Mouse (Mus musculus) myocyte (in vitro differentiated cells): ENCODE measurements around the gene Kcnc4. TPM values are rescaled to one million over a fixed set of nuclear protein-coding genes. Genes with fewer than 3 reads are reported as not detected.

Experiments
- H3K27me3 ChIP-seq: one replicate; pipeline ENCODE4 v1.6.1; 2011; ENCODE audit not compliant: control insufficient read depth, insufficient read depth, insufficient read length
- H3K36me3 ChIP-seq: one replicate; pipeline ENCODE4 v1.6.1; 2011; ENCODE audit not compliant: control insufficient read depth, insufficient read depth
- H3K4me2 ChIP-seq: one replicate; pipeline ENCODE4 v1.6.1; 2011; ENCODE audit warnings: low read depth, control low read depth
- H3K4me3 ChIP-seq: one replicate; pipeline ENCODE4 v1.5.1; 2011; ENCODE audit warnings: mild to moderate bottlenecking, control low read depth, moderate library complexity
- H3K79me2 ChIP-seq: one replicate; pipeline ENCODE4 v1.6.1; 2011; ENCODE audit not compliant: control insufficient read depth, insufficient read depth
- H3ac ChIP-seq: one replicate; pipeline ENCODE4 v1.6.1; 2011; ENCODE audit not compliant: control insufficient read depth, insufficient read length
- CEBPB ChIP-seq: IDR thresholded peaks from 2 replicates; pipeline ENCODE4 v1.6.1; 2011; ENCODE audit warnings: mild to moderate bottlenecking, moderate library complexity; ENCODE audit not compliant: poor library complexity, insufficient read depth, severe bottlenecking
- E2F4 ChIP-seq: IDR thresholded peaks from one replicate; pipeline ENCODE4 v1.6.1; 2011; ENCODE audit warnings: mild to moderate bottlenecking, control low read depth, moderate library complexity; ENCODE audit not compliant: insufficient read depth
- MAX ChIP-seq: IDR thresholded peaks from one replicate; pipeline ENCODE4 v1.6.1; 2011; ENCODE audit warnings: low read depth, mild to moderate bottlenecking, control low read depth
- MYOD1 ChIP-seq, 3 experiments: IDR thresholded peaks; one replicate each; pipeline ENCODE4 v1.6.1; 2011; ENCODE audit warnings: control low read depth in 2 of 3, low read depth in 2 of 3, mild to moderate bottlenecking in 2 of 3, moderate library complexity in 1 of 3; ENCODE audit not compliant: insufficient read length in 2 of 3, control insufficient read depth in 1 of 3
- MYOG ChIP-seq, 3 experiments: IDR thresholded peaks; one replicate each; pipeline ENCODE4 v1.6.1; 2011; ENCODE audit warnings: control low read depth in 2 of 3, low read depth in 2 of 3, mild to moderate bottlenecking in 2 of 3; ENCODE audit not compliant: insufficient read length in 2 of 3, control insufficient read depth in 1 of 3, insufficient read depth in 1 of 3
- POLR2A ChIP-seq: IDR thresholded peaks from one replicate; pipeline ENCODE4 v1.6.1; 2011; ENCODE audit warnings: low read depth, mild to moderate bottlenecking, control low read depth, moderate library complexity; ENCODE audit not compliant: insufficient read length
- POLR2AphosphoS2 ChIP-seq: IDR thresholded peaks from one replicate; pipeline ENCODE4 v1.6.1; 2011; ENCODE audit warnings: low read depth, control low read depth; ENCODE audit not compliant: insufficient read length
- REST ChIP-seq: IDR thresholded peaks from one replicate; pipeline ENCODE4 v1.6.1; 2011; ENCODE audit warnings: mild to moderate bottlenecking, control low read depth, moderate library complexity; ENCODE audit not compliant: insufficient read depth, insufficient read length
- SRF ChIP-seq: IDR thresholded peaks from one replicate; pipeline ENCODE4 v1.6.1; 2011; ENCODE audit warnings: low read depth; ENCODE audit not compliant: control insufficient read depth, insufficient read length
- TCF12 ChIP-seq: IDR thresholded peaks from one replicate; pipeline ENCODE4 v1.6.1; 2011; ENCODE audit warnings: mild to moderate bottlenecking, control low read depth; ENCODE audit not compliant: poor library complexity, insufficient read depth, severe bottlenecking
- TCF3 ChIP-seq: IDR thresholded peaks from one replicate; pipeline ENCODE4 v1.6.1; 2011; ENCODE audit warnings: low read depth, control low read depth; ENCODE audit not compliant: insufficient read length
- USF1 ChIP-seq: IDR thresholded peaks from one replicate; pipeline ENCODE4 v1.6.1; 2011; ENCODE audit warnings: low read depth, mild to moderate bottlenecking, control low read depth, moderate library complexity
- polyA plus RNA-seq: library from polyadenylated mRNA; unstranded; fragments of >200 nt; fragmentation: generic; extraction: Trizol; gene quantifications from one replicate; pipeline ENCODE4 v1.2.1, GENCODE M21; 2012; ENCODE audit warnings: missing spikeins

Gene Kcnc4
- polyA plus RNA-seq, 1 experiment, result not detected

DNA sequence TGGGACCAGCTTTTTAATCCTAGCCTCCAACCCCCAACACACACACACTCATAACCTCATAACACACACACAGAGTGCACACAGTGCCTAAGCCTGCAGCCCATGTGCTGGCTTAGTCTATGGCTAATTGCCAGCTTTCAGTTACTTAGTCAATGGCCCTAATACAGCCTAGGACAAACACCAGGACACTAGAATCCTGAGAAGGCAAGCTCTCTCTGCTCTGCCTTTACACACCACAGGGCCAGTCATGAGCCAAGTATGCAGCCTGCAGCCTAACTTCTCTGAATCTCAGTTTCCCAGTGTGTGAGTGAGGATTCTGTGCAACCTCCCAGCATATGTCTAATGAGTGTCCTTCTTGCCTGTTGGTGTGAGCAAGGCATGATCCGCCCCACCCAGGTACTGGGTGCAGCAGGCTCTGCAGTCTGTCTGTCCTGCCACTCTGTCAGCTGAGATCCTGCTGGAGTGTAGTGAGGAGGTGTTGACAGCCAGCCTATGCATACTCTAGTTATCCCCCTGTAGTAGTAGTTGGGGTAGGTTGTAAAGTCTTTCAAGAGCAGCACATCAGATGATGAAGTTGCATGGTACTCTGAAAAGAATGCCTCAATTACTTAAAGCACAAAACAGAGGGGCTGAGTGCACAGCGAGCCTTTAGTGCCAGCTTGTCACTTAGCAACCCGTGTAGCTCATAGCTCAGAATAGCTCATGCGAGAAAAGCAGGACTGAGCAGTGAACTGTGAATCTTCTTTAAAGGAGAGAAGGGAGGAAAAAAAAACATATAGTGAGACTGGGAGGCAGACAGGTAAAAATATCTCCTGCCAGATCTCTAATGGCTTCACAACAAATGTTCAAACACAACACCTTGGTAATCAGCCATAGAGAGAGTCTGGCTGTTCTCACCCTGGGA lies 46.4 kb upstream of the Kcnc4 start:
- Histone ChIP-seq H3ac (no peak overlapping the region), H3K36me3 (no peaks in the 10 kb centered on the region), H3K4me2 (no peak overlapping the region), H3K27me3 (no peaks in the 10 kb centered on the region), H3K4me3 (no peak overlapping the region), H3K79me2 (no peaks in the 10 kb centered on the region)
- TF ChIP-seq MYOG (IDR thresholded peaks at IDR 0.05; ENCODE audit: control insufficient read depth in 1 of 3, insufficient read depth in 1 of 3, insufficient read length in 2 of 3, low read depth in 2 of 3) (no peak), SRF (no peak), MAX (no peak), REST (no peak)

DNA sequence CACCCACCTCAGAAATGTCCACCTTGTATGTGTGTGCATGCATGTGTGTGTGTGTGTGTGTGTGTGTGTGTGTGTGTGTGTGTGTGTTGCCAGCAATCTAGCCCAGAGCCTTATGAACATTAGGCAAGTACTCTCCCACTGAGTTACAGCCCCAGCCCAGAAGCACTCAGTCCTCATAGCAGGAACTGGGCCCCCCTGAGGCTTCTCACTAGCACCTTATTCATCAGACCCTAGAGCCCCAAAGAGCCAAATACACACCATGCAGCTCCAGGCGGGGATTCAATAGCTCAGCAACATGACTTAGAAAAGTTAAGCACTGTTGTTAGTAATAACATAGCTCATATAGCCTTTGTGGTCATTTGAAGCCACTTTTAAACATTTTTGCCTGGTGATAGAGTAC lies 45.2 kb upstream of the Kcnc4 start:
- no peak overlapping the region for H3K4me2 ChIP-seq
- no peaks in the 10 kb centered on the region for H3K27me3 ChIP-seq
- no peak for TF ChIP-seq MAX
- no peak for TF ChIP-seq POLR2AphosphoS2
- no peak for TF ChIP-seq TCF3
- TF ChIP-seq REST, result no peak
- TF ChIP-seq TCF12, result no peak
- TF ChIP-seq SRF, result no peak
- no peak overlapping the region for H3K4me3 ChIP-seq
- H3K36me3 ChIP-seq, result no peaks in the 10 kb centered on the region
- H3ac ChIP-seq, result no peak overlapping the region
- H3K79me2 ChIP-seq, result no peaks in the 10 kb centered on the region

DNA sequence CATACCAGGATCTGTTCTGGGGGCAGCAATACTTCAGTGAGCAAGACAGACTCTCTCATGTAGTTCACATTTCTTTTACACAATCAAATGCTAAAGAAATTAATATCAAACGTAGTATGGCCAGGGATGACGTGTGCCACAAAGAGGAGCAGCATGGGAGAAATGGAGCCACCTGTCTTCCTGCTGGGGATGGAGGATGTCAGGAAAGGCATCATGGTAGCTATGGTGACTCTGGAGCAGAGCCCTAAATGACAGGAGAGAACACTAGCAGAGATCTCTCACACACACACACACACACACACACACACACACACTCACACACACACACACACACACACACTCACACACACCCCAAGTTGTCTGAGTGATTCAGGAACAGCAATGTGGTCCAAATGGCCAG lies 44.4 kb upstream of the Kcnc4 start:
- Histone ChIP-seq H3K4me3 (no peak overlapping the region), H3K79me2 (no peaks in the 10 kb centered on the region), H3K4me2 (no peak overlapping the region), H3ac (no peak overlapping the region), H3K27me3 (no peaks in the 10 kb centered on the region), H3K36me3 (no peaks in the 10 kb centered on the region)
- TF ChIP-seq MAX (no peak), MYOG (IDR thresholded peaks at IDR 0.05; ENCODE audit: control insufficient read depth in 1 of 3, insufficient read depth in 1 of 3, insufficient read length in 2 of 3, low read depth in 2 of 3) (no peak), POLR2A (no peak), TCF3 (no peak)

DNA sequence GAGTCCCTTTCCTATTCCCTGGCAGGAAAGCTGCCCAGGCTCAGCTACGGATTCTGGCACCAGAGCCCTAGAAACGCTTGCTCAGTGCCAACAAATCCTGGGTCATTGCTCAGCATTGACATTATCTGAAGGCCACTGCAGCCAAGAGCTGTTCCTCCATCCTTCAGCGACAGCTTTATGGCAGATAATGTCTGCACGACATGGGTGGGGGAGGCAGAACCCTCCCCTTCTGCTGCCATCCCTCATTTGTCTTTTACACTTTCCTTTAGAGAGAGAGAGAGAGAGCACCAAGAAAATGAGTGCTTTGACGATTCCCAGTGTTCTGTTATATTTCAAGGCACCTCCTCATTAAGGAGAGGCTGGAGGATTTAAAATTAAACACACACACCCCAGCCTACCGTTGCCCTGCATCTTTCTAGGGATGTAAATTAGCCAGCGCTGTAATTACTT lies 42.4 kb upstream of the Kcnc4 start:
- H3ac ChIP-seq, result no peak overlapping the region
- H3K4me3 ChIP-seq, result no peak overlapping the region
- H3K4me2 ChIP-seq, result no peak overlapping the region
- no peak for TF ChIP-seq MYOG (IDR thresholded peaks at IDR 0.05; ENCODE audit: control insufficient read depth in 1 of 3, insufficient read depth in 1 of 3, insufficient read length in 2 of 3, low read depth in 2 of 3)
- no peak for TF ChIP-seq MYOD1 (IDR thresholded peaks at IDR 0.05; ENCODE audit: control insufficient read depth in 1 of 3, insufficient read length in 2 of 3, low read depth in 2 of 3)
- TF ChIP-seq POLR2A, result no peak
- TF ChIP-seq MAX, result no peak
- TF ChIP-seq CEBPB, result no peak
- TF ChIP-seq REST, result no peak
- no peak for TF ChIP-seq SRF
- no peak for TF ChIP-seq E2F4
- no peak for TF ChIP-seq TCF12
- no peak for TF ChIP-seq POLR2AphosphoS2
- TF ChIP-seq USF1, result no peak
- H3K79me2 ChIP-seq, result no peaks in the 10 kb centered on the region
- H3K36me3 ChIP-seq, result no peaks in the 10 kb centered on the region
- peaks cover 3% of the 10 kb centered on the region for H3K27me3 ChIP-seq

DNA sequence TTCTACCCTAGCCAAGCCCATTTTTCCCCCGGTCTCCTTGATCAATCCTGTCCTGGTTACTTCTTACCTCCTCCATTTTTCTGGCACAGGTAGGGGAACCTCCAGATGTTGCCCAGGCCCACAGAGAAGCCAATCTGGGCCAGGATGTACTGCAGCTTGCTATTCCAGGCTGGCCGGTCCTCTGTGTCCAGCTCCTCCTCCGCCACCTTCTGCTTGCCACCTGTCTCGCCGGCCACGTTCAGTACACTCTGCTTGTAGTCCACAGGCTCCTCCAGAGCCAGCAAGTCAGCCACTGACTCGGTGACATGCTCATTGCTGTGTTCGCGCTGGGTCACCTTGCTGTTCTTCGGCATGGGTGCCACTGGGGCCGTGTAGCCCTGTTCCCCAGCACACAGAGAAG lies 40.9 kb upstream of the Kcnc4 start:
- no peak overlapping the region for H3K4me3 ChIP-seq
- TF ChIP-seq POLR2A (no peak), MAX (no peak), TCF3 (no peak), REST (no peak), E2F4 (no peak), CEBPB (no peak), POLR2AphosphoS2 (no peak), MYOD1 (IDR thresholded peaks at IDR 0.05; ENCODE audit: control insufficient read depth in 1 of 3, insufficient read length in 2 of 3, low read depth in 2 of 3) (no peak), SRF (no peak), USF1 (no peak), MYOG (IDR thresholded peaks at IDR 0.05; ENCODE audit: control insufficient read depth in 1 of 3, insufficient read depth in 1 of 3, insufficient read length in 2 of 3, low read depth in 2 of 3) (no peak), TCF12 (no peak)
- H3K4me2 ChIP-seq, result no peak overlapping the region
- peaks cover 8% of the 10 kb centered on the region for H3K27me3 ChIP-seq
- no peak overlapping the region for H3ac ChIP-seq
- no peaks in the 10 kb centered on the region for H3K36me3 ChIP-seq
- H3K79me2 ChIP-seq, result no peaks in the 10 kb centered on the region
